Mouse (Mus musculus) midbrain, embryonic 14.5 days (tissue): ENCODE data around the gene Thbs3. TPM values are rescaled to one million over a fixed set of nuclear protein-coding genes. Genes with fewer than 3 reads are reported as not detected.
A peak's percentile ranks its signal among the peaks of the same experiment; 100 is the strongest.

ENCODE experiments used
- ATAC-seq: fragments of 200-750 bp; cut with Nextera tagmentation; 2 replicates; pipeline ENCODE4 v1.8.0; 2017; ENCODE audit warnings: moderate number of reproducible peaks, moderate library complexity; ENCODE audit not compliant: low FRiP score, low TSS enrichment
- DNase-seq: peaks from one replicate; pipeline ENCODE4 v3.0.0-alpha.2; 2015
- H3K27ac ChIP-seq: fragments of 300-500 bp; sonication (generic); replicated peaks from 2 replicates; pipeline ENCODE4 v1.5.1; 2014; ENCODE audit warnings: mild to moderate bottlenecking, low read depth, low read length, moderate library complexity
- H3K27me3 ChIP-seq: fragments of 300-500 bp; sonication (generic); 2 replicates; pipeline ENCODE4 v1.6.1; 2014; ENCODE audit warnings: low read length, control low read depth, mixed read lengths; ENCODE audit not compliant: control insufficient read depth, insufficient read depth
- H3K36me3 ChIP-seq: fragments of 300-500 bp; sonication (generic); 2 replicates; pipeline ENCODE4 v1.6.1; 2014; ENCODE audit warnings: low read length, control low read depth; ENCODE audit not compliant: control insufficient read depth, insufficient read depth
- H3K4me1 ChIP-seq: fragments of 300-500 bp; sonication (generic); 2 replicates; pipeline ENCODE4 v1.6.1; 2014; ENCODE audit warnings: mild to moderate bottlenecking, antibody characterized with exemption, low read length, control low read depth; ENCODE audit not compliant: control insufficient read depth, insufficient read depth
- H3K4me2 ChIP-seq: fragments of 300-500 bp; sonication (generic); 2 replicates; pipeline ENCODE4 v1.6.1; 2014; ENCODE audit warnings: mild to moderate bottlenecking, low read length, moderate library complexity
- H3K4me3 ChIP-seq: fragments of 300-500 bp; sonication (generic); replicated peaks from 2 replicates; pipeline ENCODE4 v1.5.1; 2014; ENCODE audit warnings: low read depth, low read length
- H3K9ac ChIP-seq: fragments of 300-500 bp; sonication (generic); replicated peaks from 2 replicates; pipeline ENCODE4 v1.6.1; 2014; ENCODE audit warnings: mild to moderate bottlenecking, low read length, moderate library complexity
- H3K9me3 ChIP-seq: fragments of 300-500 bp; sonication (generic); 2 replicates; pipeline ENCODE4 v1.6.1; 2016; ENCODE audit warnings: low read length, control low read depth, mixed read lengths; ENCODE audit not compliant: control insufficient read depth
- WGBS: fragments of 180-500 bp; shearing (Covaris S2); extraction: QIAGEN DNeasy Blood & Tissue Kit; methylation state at CpG from one replicate; pipeline ENCODE4 v1.1.7; 2014; 5-methylcytosine and 5-hydroxymethylcytosine counted together
- polyA plus RNA-seq: library from polyadenylated mRNA; unstranded; fragments of >200 nt; fragmentation: Nextera tagmentation; extraction: Ambion mirVana; gene quantifications from 2 replicates; pipeline ENCODE4 v1.2.1, GENCODE M21; 2014

Thbs3 gene
- polyA plus RNA-seq, 1 experiment from 2014 or later = 47.6 TPM

DNA sequence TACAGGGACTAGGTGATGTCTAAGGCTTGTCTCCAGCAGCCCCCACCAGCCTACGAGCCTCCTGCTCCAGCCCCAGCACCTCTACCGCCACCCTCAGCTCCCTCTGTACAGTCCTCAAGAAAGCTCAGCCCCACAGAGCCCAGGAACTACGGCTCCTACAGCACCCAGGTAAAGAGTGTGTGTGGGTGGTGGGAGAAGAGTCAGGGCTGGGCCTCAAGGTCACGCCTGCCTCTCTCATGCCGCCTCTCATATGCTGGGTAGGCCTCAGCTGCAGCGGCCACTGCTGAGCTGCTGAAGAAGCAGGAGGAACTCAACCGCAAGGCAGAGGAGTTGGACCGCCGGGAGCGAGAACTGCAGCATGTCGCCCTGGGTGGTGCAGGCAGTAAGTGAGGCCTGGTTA is 35.9 kb upstream of the Thbs3 start:
- Histone ChIP-seq H3K27ac (no peak overlapping the region), H3K9me3 (no peaks in the 10 kb centered on the region), H3K27me3 (no peaks in the 10 kb centered on the region), H3K9ac (no peak overlapping the region), H3K4me1 (peaks cover 18% of the 10 kb centered on the region), H3K4me3 (no peak overlapping the region), H3K4me2 (0 out of 2 replicates have a peak overlapping the region, but pooled peaks have one; percentile 96), H3K36me3 (peaks cover 63% of the 10 kb centered on the region)
- 94% methylated on average over 11 of the region's 11 CpGs for WGBS
- ATAC-seq (no peak), DNase-seq (no peak)

DNA sequence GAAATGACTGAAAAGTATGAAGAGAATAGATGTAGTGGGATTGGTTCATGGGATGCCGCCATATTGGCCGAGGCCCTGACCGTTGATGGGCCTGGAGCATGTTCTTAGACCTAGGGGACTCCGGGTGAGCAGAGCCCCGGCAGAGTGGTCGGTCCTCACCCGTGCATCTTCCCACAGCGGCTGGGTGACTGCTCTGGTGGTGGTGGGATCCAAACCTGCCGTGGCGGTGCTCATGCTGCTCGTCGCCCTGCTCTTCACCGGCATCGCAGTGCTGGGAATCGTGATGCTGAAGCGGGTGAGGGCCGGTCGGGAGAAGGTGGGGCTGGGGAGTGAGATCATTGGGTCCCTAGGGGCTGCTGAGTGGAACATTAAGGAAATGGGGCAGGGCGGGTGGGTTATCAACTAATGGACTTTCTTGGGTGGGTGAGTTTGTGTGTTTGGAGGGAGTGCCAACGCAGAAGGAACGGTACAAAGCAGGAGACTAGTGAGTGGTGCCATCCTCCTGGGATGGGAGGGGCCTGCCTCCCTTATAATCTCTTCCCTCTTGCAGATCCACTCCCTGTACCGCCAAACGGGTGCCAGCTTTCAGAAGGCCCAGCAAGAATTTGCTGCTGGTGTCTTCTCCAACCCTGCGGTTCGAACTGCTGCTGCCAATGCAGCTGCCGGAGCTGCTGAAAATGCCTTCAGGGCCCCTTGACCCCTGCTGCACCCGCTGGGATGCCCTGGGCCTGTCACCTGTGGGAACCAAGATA is 33.1 kb upstream of the Thbs3 start:
- Histone ChIP-seq H3K27me3 (no peaks in the 10 kb centered on the region), H3K4me1 (peaks cover 23% of the 10 kb centered on the region), H3K9ac (no peak overlapping the region), H3K4me3 (no peak overlapping the region), H3K27ac (no peak overlapping the region), H3K36me3 (peaks cover 43% of the 10 kb centered on the region), H3K4me2 (0 out of 2 replicates have a peak overlapping the region, but pooled peaks have one; percentile 99), H3K9me3 (no peaks in the 10 kb centered on the region)
- 95% methylated on average over 27 of the region's 27 CpGs for WGBS
- ATAC-seq (no peak), DNase-seq (no peak)

DNA sequence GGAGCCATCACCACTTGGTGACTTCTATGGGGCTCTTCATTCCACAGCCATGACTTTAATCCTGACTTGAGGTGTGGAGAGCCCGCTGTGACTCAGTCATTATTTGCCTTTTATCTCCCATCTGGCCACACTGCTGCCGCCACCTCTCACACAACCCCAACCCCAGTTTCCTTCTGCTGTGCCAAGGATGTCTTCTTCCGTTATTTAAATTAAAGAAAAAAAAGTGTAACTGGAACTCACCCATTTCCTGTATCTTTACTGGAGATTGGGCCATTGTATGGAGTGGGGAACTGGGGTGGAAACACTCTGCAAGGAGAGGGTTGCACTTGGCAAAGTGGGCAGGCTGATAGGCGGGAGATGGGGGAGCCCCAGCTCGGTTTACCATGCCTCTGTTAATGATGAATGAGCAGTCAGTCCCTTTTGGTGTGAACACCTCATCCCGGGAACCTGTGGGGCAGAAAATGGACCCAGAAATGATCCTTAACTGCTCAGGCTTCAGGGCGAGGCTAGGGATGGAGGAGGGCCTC is 32.4 kb upstream of the Thbs3 start:
- H3K4me1 ChIP-seq = peaks cover 23% of the 10 kb centered on the region

DNA sequence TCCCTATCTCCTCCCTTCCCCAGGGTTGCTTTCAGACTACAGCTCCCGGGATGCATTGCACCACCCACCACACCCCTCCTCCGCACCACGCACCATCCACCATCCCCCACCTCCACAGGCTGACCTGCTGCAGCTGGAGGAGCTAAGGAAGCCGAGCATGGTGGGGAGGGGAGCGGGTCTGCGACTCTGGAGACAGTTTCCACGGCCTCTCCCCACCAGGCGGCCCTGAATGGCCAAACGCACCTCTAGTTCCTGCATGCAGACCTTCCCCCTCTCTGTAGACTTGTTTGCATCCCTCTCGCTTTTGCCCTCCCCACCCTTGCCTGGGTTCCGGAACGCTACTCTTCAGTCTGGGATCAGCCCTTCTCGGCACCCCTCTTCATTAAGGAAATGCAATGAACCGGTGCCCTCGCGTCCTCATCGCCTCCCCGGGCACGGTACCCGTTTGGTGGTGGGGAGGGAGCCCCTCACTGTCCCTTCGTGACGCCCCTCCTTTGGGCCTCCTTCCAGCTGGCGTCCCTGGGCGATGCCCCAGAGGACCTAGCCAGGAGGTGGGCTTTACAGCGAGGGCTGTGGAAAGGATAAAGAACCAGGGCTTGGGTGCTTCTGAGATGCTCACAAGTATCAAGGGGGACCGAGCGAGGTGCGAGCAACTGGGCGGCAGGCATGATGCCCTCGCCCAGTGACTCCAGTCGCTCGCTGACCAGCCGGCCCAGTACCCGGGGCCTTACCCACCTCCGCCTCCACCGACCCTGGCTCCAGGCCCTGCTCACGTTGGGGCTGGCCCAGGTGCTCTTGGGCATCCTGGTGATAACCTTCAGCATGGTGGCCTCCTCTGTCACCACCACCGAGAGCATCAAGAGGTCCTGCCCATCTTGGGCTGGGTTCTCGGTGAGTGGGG is 31.7 kb upstream of the Thbs3 start, which contains the start of gene Fam189b:
Fam189b (plus strand) TSS at position 86 of the 901 bp plus-strand sequence.
- Histone ChIP-seq H3K9ac (peak within 1 kb of the TSS; percentile 86), H3K4me3 (peak within 1 kb of the TSS; percentile 61), H3K4me1 (peaks cover 18% of the 10 kb centered on the region), H3K27ac (peak within 1 kb of the TSS; percentile 86), H3K4me2 (peak within 1 kb of the TSS; percentile 99), H3K9me3 (no peaks in the 10 kb centered on the region), H3K36me3 (peaks cover 53% of the 10 kb centered on the region), H3K27me3 (no peaks in the 10 kb centered on the region)
- WGBS = 5% methylated on average over 39 of the region's 39 CpGs
- DNase-seq (peak; percentile 93), ATAC-seq (peak; percentile 91)

More for the DNA sequence above, 32.4 kb upstream of the Thbs3 start:
- Histone ChIP-seq H3K9ac (peak overlapping the region; percentile 86; the same call in 1 of the 2 replicates), H3K36me3 (peaks cover 47% of the 10 kb centered on the region), H3K27me3 (no peaks in the 10 kb centered on the region), H3K27ac (peak overlapping the region; percentile 86), H3K9me3 (no peaks in the 10 kb centered on the region), H3K4me3 (peak overlapping the region; percentile 61), H3K4me2 (peak overlapping the region; percentile 99)
- WGBS = 55% methylated on average over 7 of the region's 7 CpGs
- no peak for DNase-seq
- ATAC-seq = peak; percentile 10; the same call in 1 of the 2 replicates

DNA sequence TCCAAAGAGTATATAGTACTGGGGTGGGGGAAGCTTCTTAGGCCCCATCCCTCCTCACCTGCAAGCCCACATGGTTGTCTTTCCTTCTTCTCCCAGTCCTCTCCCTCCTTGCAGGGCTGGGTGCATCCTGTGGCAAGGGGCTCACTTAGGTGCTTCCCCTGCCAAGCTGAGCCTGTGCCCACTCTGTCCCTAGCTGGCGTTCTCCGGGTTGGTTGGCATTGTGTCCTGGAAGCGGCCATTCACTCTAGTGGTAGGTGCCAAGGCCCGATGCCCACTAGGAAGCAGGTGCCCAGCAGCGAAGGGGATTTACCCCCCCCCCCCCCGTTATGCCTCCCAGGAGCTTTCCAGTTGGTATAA is 31.0 kb upstream of the Thbs3 start:
- H3K4me1 ChIP-seq = peaks cover 13% of the 10 kb centered on the region
- peak overlapping the region; percentile 61 for H3K4me3 ChIP-seq
- no peak for ATAC-seq
- H3K9me3 ChIP-seq = no peaks in the 10 kb centered on the region
- peak overlapping the region; percentile 99 for H3K4me2 ChIP-seq
- H3K36me3 ChIP-seq = peaks cover 56% of the 10 kb centered on the region
- peak overlapping the region; percentile 86 for H3K27ac ChIP-seq
- peak overlapping the region; percentile 86 for H3K9ac ChIP-seq
- WGBS = 76% methylated on average over 6 of the region's 6 CpGs
- H3K27me3 ChIP-seq = no peaks in the 10 kb centered on the region
- DNase-seq = no peak

DNA sequence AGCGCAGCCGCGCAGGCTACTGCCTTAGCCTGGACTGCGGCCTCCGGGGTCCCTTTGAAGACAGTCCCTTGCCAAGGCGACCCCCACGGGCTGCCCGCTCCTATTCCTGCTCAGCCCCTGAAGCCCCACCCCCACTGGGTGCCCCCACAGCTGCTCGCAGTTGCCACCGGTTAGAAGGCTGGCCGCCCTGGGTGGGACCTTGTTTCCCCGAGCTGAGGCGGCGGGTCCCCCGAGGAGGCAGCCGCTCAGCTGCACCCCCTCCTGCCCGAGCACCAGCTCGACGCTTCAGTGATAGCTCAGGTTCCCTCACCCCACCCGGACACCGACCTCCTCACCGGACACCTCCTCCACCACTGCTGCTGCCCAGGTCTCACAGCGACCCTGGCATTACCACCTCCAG is 27.8 kb upstream of the Thbs3 start:
- WGBS = 29% methylated on average over 23 of the region's 23 CpGs
- DNase-seq (no peak), ATAC-seq (no peak)
- H3K9me3 ChIP-seq = no peaks in the 10 kb centered on the region
- H3K27me3 ChIP-seq = no peaks in the 10 kb centered on the region
- H3K4me2 ChIP-seq = no peak overlapping the region
- no peak overlapping the region for H3K27ac ChIP-seq
- peaks cover 26% of the 10 kb centered on the region for H3K36me3 ChIP-seq
- no peak overlapping the region for H3K9ac ChIP-seq
- H3K4me1 ChIP-seq = peaks cover 12% of the 10 kb centered on the region
- no peak overlapping the region for H3K4me3 ChIP-seq

DNA sequence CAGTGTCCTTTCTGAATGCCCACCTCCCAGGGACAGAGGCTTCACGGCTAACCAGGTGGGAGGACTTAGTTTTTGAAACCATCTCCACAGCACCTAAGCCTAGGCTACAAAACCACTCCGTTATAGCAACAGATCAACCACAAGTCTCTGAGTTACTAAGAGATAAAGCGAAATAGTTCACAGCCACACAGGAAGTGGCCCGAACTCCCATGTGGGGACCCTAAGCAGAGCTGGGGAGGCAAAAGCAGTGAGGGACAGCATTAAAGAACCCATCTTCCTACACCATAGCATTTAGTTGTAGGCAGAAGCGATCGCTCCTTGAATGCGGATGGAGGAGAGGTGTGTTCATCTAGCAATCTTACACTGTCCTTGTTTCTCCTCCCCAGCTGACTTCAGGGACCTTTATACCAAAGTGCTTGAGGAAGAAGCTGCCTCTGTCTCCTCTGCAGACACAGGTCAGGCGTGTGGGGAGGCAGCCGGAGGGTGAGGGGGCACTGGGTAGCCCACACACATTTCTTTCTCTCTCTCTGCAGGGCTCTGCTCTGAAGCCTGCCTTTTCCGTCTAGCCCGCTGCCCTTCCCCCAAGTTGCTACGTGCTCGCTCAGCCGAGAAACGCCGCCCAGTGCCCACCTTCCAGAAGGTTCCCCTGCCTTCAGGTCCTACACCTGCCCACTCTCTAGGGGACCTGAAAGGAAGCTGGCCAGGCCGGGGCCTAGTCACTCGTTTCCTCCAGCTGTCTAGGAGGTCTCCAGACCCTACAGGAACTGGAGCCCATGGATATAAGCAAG is 27.1 kb upstream of the Thbs3 start:
- no peak overlapping the region for H3K9ac ChIP-seq
- H3K27me3 ChIP-seq = no peaks in the 10 kb centered on the region
- H3K4me2 ChIP-seq = no peak overlapping the region
- no peaks in the 10 kb centered on the region for H3K9me3 ChIP-seq
- ATAC-seq (no peak), DNase-seq (no peak)
- H3K27ac ChIP-seq = no peak overlapping the region
- H3K4me1 ChIP-seq = peaks cover 12% of the 10 kb centered on the region
- H3K4me3 ChIP-seq = no peak overlapping the region
- WGBS = 53% methylated on average over 18 of the region's 18 CpGs
- peaks cover 23% of the 10 kb centered on the region for H3K36me3 ChIP-seq

DNA sequence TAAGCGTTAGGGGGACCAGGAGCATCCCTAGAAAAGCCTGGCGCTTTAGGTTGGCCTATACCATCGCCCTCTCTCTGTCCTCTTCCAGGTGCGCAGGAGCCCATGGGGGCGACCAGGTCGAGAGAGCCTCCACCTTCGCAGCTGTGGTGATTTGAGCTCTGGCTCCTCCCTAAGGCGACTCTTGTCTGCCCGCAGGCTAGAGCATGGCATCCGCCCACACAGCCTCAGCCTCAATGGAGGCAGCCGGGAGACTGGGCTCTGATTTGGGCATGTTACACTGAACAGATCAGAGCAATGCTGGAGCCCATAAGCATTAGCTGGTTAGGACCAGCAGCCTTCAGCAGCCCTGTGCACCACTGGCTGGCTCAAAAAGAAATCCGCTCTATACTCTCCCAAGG is 26.5 kb upstream of the Thbs3 start:
- H3K4me3 ChIP-seq = no peak overlapping the region
- H3K27ac ChIP-seq = no peak overlapping the region
- ATAC-seq (no peak), DNase-seq (no peak)
- H3K27me3 ChIP-seq = no peaks in the 10 kb centered on the region
- H3K36me3 ChIP-seq = peaks cover 23% of the 10 kb centered on the region
- 59% methylated on average over 12 of the region's 12 CpGs for WGBS
- no peaks in the 10 kb centered on the region for H3K9me3 ChIP-seq
- H3K9ac ChIP-seq = no peak overlapping the region
- no peak overlapping the region for H3K4me2 ChIP-seq
- H3K4me1 ChIP-seq = peaks cover 11% of the 10 kb centered on the region
